Mouse (Mus musculus): ENCODE results near the gene Ebpl. TPM values are rescaled to one million over a fixed set of nuclear protein-coding genes. Genes with fewer than 3 reads are reported as not detected.
A peak's percentile ranks its signal among the peaks of the same experiment; 100 is the strongest.

Ebpl gene
- 1 to 10 TPM; 1.1 TPM for total RNA-seq (2021)

DNA sequence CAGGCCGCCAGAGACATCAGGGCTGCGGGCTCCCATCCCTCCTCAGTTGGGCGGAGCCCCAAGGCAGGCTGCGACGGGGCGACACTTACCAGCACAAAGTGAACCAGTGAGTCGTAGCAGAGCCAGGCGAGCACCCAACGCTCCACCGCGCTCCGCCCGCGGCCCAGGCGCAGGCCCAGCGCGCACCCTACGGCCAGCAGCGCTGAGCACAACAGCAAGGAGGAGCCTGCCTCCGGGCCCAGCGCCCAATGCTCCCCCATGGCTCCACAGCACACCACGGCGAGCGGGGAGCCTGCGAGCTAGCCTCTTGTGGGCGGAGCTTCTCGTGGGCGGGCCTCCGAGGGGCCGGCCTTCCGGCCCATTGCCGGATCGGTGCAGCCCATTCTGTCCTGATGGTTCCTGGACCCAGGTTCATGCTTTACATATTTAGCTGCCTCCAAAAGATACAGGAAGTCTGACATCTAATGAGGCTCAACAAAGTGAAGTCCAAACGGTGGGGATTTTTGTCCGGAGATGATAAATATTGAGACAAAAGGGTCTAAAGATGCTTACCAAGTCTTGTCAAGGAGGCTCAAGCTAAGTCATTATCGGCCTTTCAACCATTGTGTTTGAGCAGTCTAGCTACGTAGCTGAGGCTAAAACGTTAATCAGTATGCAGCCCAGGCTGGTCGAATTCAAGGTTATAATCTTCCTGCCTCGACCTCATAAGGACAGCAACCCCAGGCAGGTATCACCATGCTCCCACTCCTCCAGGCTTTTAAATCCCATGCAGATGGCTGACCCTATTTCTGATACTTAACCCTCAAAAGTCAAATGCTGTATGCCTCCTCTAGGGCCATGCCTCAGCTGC, at the start of gene Ebpl:
Gene Ebpl, minus strand, starts transcription at position 309 of the 850 bp plus-strand sequence.
- peak; percentile 93 for DNase-seq
- intact Hi-C loops (cut with DNase I) = loop anchor here (2.0 kb wide), 2 partner anchors 28 to 80 kb away; no protein-coding TSS in a partner anchor

- intact Hi-C loops (cut with DNase I) = no loop called here
- DNase-seq = no peak
Measured at GRCm38 (mm10) chr14:61410020-61410419, 49.8 kb upstream of the Ebpl start.

- no peak for DNase-seq
- intact Hi-C loops (cut with DNase I) = no loop called here
Measured at GRCm38 (mm10) chr14:61407055-61407454, 46.8 kb upstream of the Ebpl start.

DNA sequence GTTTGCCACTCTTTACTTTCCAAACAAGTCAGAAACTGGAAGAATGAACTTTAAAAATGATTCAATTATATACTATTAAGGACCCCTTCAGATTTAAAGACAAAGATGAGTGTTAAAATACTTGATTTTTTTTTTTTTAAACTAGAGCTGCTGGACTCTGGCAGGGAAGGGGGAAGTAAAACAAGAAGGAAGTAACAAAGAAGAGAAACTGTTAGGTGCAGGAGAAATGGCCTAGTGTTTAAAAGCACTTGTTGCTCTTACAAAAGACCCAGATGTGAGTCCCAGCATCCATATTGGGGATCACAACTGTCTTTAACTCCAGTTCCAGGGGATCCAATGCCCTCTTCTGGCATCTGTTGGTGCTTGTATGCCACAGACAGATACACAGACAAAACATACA, 45.5 kb upstream of the Ebpl start:
- intact Hi-C loops (cut with DNase I) = no loop called here

DNA sequence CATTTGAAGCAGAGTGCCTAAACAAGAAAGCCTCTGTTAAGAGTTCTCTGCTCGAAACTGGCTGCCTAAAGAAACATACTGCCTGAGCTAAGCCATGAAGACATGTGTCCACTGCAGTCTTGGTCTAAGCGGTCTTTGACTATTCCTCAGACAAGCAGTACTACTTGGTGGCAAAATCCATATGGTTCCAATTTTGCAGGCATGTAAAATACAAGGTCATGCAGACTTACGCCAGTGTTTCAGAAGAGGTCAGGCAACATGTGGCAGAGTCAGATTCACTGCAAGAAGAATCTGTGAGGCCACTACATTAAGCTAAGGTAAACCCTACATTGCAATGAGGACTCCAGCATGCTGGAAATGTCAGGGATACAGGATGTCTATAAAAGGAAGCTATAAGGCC, 44.7 kb upstream of the Ebpl start:
- intact Hi-C loops (cut with DNase I) = no loop called here

More for the DNA sequence above, 45.5 kb upstream of the Ebpl start:
- no peak for DNase-seq

GRCm38 (mm10) chr14:61394745-61395144, 34.5 kb upstream of the Ebpl start:
- DNase-seq = no peak
- intact Hi-C loops (cut with DNase I) = loop anchor here (5.0 kb wide), 1 partner anchor 43 kb away; the partner anchor contains the start of gene Kpna3

More for the DNA sequence above, 44.7 kb upstream of the Ebpl start:
- no peak for DNase-seq

DNA sequence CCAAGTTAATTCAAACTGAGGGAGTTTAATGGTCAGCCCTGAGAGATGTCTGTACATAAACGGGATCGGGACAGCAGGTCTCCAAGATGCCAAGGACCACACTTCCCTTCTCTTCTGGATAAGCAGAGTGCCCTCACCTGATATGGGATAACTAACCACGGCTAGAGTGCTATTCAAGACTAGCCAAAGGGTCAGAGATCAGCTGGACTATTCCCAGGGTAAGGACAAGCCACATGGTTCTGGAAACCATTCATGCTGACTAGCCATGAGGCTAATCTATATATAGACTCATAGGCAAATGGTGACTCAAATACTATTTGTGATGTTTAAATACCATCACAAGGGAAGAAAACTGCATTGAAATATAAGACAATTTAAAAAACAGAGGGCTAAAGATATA, 30.3 kb upstream of the Ebpl start:
- intact Hi-C loops (cut with DNase I) = no loop called here
- DNase-seq = no peak

GRCm38 (mm10) chr14:61367290-61367689, 7.1 kb upstream of the Ebpl start:
- DNase-seq = no peak
- intact Hi-C loops (cut with DNase I) = no loop called here

- intact Hi-C loops (cut with DNase I) = no loop called here
Measured at GRCm38 (mm10) chr14:61364656-61365055, 4.4 kb upstream of the Ebpl start.

DNA sequence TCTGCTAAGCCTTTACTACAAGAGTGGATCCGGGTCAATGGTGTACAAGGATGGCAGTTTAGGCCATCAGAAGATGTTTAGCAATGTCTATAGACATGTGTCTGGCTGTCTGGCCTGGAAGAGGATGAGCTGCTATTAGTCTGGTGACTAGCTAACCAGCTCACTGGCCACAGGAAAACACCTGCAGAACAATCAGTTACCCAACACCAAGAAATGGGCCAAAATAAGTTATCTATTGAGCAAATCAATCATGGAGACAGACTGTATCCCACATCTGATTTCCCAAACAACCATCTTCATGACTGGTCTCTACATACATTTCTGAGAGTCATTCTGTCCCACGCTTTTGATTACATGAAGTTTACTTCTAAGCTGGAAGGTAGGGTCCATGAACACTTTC, 3.5 kb upstream of the Ebpl start:
- no peak for DNase-seq
- intact Hi-C loops (cut with DNase I) = no loop called here

More at GRCm38 (mm10) chr14:61364656-61365055, 4.4 kb upstream of the Ebpl start:
- DNase-seq = no peak

- no peak for DNase-seq
- intact Hi-C loops (cut with DNase I) = no loop called here
Measured at GRCm38 (mm10) chr14:61362268-61362667, 2.0 kb upstream of the Ebpl start.

DNA sequence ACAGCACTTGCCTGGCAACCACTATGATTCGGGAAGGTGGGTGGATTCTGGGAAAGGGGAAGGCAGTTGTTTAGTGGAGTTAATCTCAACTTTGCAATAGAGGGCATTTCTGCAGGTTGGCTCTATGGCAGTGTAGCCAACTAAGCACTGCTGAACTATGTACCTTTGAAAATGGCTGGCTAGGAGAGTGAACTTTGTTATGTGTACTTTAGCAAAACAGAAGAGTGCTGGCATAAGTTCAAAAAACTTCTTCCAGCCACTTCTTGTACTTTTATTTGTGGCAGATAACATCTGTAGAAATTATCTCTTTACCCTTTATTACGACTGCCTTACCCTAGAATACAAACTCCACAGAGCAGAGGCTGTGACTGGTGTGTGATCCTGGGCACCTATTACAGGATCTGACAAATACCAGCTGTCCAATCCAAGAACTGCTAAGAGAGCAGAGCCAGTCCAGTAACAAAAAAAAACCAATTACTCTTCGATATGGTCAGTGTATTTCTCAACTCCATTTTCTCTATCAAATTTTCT, 807 bp upstream of the Ebpl start:
- intact Hi-C loops (cut with DNase I) = loop anchor here (2.0 kb wide), 2 partner anchors 28 to 80 kb away; no protein-coding TSS in a partner anchor

GRCm38 (mm10) chr14:61354251-61355235, 5.7 kb downstream of the Ebpl start:
- intact Hi-C loops (cut with DNase I) = loop anchor here (10.0 kb wide), 1 partner anchor 900 kb away; no protein-coding TSS in a partner anchor
- no peak for DNase-seq

More for the DNA sequence above, 807 bp upstream of the Ebpl start:
- DNase-seq = no peak

DNA sequence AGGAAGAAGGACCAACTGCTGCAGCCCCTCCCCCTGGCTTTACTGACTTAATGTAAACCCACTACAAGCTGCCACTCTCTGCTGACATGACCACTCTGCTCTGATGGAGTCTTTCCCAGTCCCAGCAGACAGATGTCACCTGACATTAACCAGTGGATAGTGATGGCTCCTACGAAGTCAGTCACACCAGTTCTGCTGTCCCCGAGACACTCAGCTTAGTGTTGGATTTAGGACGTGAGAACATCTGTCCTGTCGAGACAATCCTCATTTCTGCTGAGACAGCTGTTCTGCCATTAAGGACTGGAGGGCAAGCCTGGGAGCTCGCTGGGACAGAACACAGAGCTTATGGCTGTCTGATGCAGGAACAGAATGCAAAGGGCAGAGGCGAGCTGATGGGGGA, 9.4 kb downstream of the Ebpl start:
- intact Hi-C loops (cut with DNase I) = loop anchor here (10.0 kb wide), 1 partner anchor 904 kb away; no protein-coding TSS in a partner anchor
- no peak for DNase-seq

DNA sequence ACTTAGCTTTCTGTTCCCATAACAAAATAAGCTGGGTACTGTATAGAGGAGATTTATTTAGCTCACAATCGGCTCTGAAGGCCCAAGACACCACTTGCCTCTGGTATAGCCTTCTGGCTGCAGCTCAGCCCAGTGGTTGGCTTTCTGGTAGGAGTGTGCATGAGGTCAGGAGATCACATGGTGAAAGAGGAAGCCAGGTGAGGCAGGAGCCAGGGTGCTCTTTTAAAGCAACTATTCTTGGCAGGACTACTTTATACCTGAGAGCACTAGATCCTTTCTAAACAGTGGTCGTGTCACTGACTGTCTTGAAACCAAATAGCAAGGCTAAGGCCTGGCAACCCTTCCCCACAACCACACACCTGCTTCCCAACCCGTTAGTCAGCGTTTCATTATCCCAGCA, 10.4 kb downstream of the Ebpl start:
- intact Hi-C loops (cut with DNase I) = loop anchor here (5.0 to 10.0 kb wide), 2 partner anchors 87 to 905 kb away; partner anchors contain the start of gene Kpna3
- no peak for DNase-seq

- DNase-seq = no peak
- intact Hi-C loops (cut with DNase I) = loop anchor here (5.0 kb wide), 1 partner anchor 90 kb away; the partner anchor contains the start of gene Kpna3
Measured at GRCm38 (mm10) chr14:61346827-61347698, 13.2 kb downstream of the Ebpl start.

GRCm38 (mm10) chr14:61344590-61344989, 15.6 kb downstream of the Ebpl start:
- no peak for DNase-seq
- intact Hi-C loops (cut with DNase I) = no loop called here

GRCm38 (mm10) chr14:61339381-61339780, 20.9 kb downstream of the Ebpl start:
- no peak for DNase-seq
- intact Hi-C loops (cut with DNase I) = loop anchor here (10.0 kb wide), 1 partner anchor 705 kb away; no protein-coding TSS in a partner anchor

GRCm38 (mm10) chr14:61330996-61331561, 29.2 kb downstream of the Ebpl start:
- DNase-seq = peak; percentile 83 to 87
- intact Hi-C loops (cut with DNase I) = loop anchor here (1.0 to 10.0 kb wide), 3 partner anchors 167 to 1126 kb away; partner anchors contain the start of gene Gucy1b2
